Mouse (Mus musculus) olfactory bulb, adult 2 months (tissue): ENCODE measurements around the gene Gm9945.

Experiments used
- CTCF ChIP-seq: fragments of 200-500 bp; IDR thresholded peaks from 2 replicates; pipeline ENCODE4 v1.5.1; 2012; ENCODE audit warnings: low read depth, mild to moderate bottlenecking, low read length, moderate library complexity; ENCODE audit not compliant: insufficient read depth
- POLR2A ChIP-seq: fragments of 200-500 bp; IDR thresholded peaks from 2 replicates; pipeline ENCODE4 v1.6.1; 2012; ENCODE audit warnings: mild to moderate bottlenecking, low read depth, low read length, moderate library complexity; ENCODE audit not compliant: insufficient read depth

DNA sequence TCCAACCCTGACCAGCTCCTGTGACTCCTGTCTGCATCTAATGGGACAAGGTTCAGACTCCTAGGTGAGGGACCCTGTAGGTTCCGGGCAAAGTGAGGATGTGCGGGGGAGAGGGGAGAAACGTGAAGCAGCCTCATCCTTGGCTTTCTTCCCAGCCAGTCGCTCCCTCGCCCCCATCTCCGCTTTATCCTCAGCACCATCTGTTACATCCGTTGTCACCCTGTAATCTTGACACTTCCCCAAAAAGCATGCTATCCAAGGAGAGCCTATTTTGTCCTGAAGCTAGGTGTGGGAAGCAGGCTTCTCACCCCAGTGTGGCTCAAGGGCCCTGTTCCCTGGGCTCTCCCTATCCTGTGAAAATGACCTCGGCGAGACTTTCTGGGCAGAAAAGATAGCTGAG is 43.0 kb downstream of the Gm9945 start:
- TF ChIP-seq CTCF (no peak), POLR2A (no peak)
